Mouse (Mus musculus) MEL (cell line): Measurements from ENCODE around the gene Ttpal. TPM values are rescaled to one million over a fixed set of nuclear protein-coding genes. Genes with fewer than 3 reads are reported as not detected.

Source experiments
- DNase-seq: peaks from one replicate; pipeline ENCODE4 v3.0.0; 2011; ENCODE audit warnings: low read depth, low spot score
- H3K27ac ChIP-seq: 2 replicates; pipeline ENCODE4 v1.5.1; 2012; ENCODE audit warnings: low read depth, mild to moderate bottlenecking, control low read depth, low read length, moderate library complexity; ENCODE audit not compliant: control insufficient read depth
- H3K27me3 ChIP-seq, 2 experiments: fragments of 150-350 bp in 1 of 2; sonication (generic) in 1 of 2; 2 replicates each; pipeline ENCODE4 v1.6.1; 2012; ENCODE audit warnings: low read length in 2 of 2, mild to moderate bottlenecking in 2 of 2, improper control_type of control experiment in 1 of 2, moderate library complexity in 1 of 2; ENCODE audit not compliant: insufficient read depth in 2 of 2, control insufficient read depth in 1 of 2
- H3K36me3 ChIP-seq, 2 experiments: 2 replicates each; pipeline ENCODE4 v1.6.1; 2012 to 2014; ENCODE audit warnings: low read length in 2 of 2, improper control_type of control experiment in 1 of 2, inconsistent platforms in 1 of 2, mild to moderate bottlenecking in 1 of 2; ENCODE audit not compliant: insufficient read depth in 2 of 2, control insufficient read depth in 1 of 2
- H3K4me1 ChIP-seq, 2 experiments: fragments of 150-350 bp in 1 of 2; sonication (generic) in 1 of 2; 2 replicates each; pipeline ENCODE4 v1.6.1; 2012; ENCODE audit warnings: low read length in 2 of 2, improper control_type of control experiment in 1 of 2, mild to moderate bottlenecking in 1 of 2; ENCODE audit not compliant: insufficient read depth in 2 of 2, control insufficient read depth in 1 of 2
- H3K4me3 ChIP-seq, 2 experiments: fragments of 150-350 bp in 1 of 2; sonication (generic) in 1 of 2; 2 replicates each; pipeline ENCODE4 v1.5.1; 2012; ENCODE audit warnings: low read depth in 2 of 2, low read length in 2 of 2, mild to moderate bottlenecking in 2 of 2, moderate library complexity in 2 of 2, control low read depth in 1 of 2, improper control_type of control experiment in 1 of 2; ENCODE audit not compliant: control insufficient read depth in 1 of 2, insufficient read depth in 1 of 2
- H3K79me2 ChIP-seq: 2 replicates; pipeline ENCODE4 v1.6.1; 2012; ENCODE audit warnings: mild to moderate bottlenecking, low read length, moderate library complexity; ENCODE audit not compliant: control insufficient read depth, poor library complexity, insufficient read depth
- H3K9ac ChIP-seq: 2 replicates; pipeline ENCODE4 v1.6.1; 2012; ENCODE audit warnings: low read depth, mild to moderate bottlenecking, control low read depth, low read length, moderate library complexity; ENCODE audit not compliant: control insufficient read depth, poor library complexity, severe bottlenecking
- H3K9me3 ChIP-seq: fragments of 150-350 bp; sonication (generic); replicated peaks from 2 replicates; pipeline ENCODE4 v1.6.1; 2012; ENCODE audit warnings: mild to moderate bottlenecking, low read length, improper control_type of control experiment, moderate library complexity; ENCODE audit not compliant: insufficient read depth
- BHLHE40 ChIP-seq: IDR thresholded peaks from 2 replicates; pipeline ENCODE4 v1.6.1; 2012; ENCODE audit warnings: low read depth, mild to moderate bottlenecking, inconsistent platforms, low read length, improper control_type of control experiment, borderline replicate concordance
- CTCF ChIP-seq, 3 experiments: IDR thresholded peaks in 2 of 3; conservative IDR thresholded peaks in 1 of 3; 2 replicates each; pipeline ENCODE4 v1.5.1; 2011 to 2012; ENCODE audit warnings: low read length in 3 of 3, low read depth in 2 of 3, mild to moderate bottlenecking in 2 of 3, improper control_type of control experiment in 1 of 3, inconsistent platforms in 1 of 3, mixed read lengths in 1 of 3, moderate library complexity in 1 of 3; ENCODE audit not compliant: control insufficient read depth in 1 of 3, insufficient read depth in 1 of 3, poor library complexity in 1 of 3, severe bottlenecking in 1 of 3
- GATA1 ChIP-seq: IDR thresholded peaks from 2 replicates; pipeline ENCODE4 v1.6.1; 2011; ENCODE audit warnings: low read depth, low read length, improper control_type of control experiment
- MAFK ChIP-seq: IDR thresholded peaks from 2 replicates; pipeline ENCODE4 v1.6.1; 2011; ENCODE audit warnings: low read depth, mild to moderate bottlenecking, low read length, improper control_type of control experiment, borderline replicate concordance
- MAZ ChIP-seq: IDR thresholded peaks from 2 replicates; pipeline ENCODE4 v1.6.1; 2012; ENCODE audit warnings: low read depth, mild to moderate bottlenecking, inconsistent platforms, low read length, improper control_type of control experiment
- MEF2A ChIP-seq: IDR thresholded peaks from 2 replicates; pipeline ENCODE4 v1.6.1; 2014; ENCODE audit warnings: low read depth, mild to moderate bottlenecking, inconsistent platforms, low read length, improper control_type of control experiment; ENCODE audit not compliant: poor library complexity, insufficient replicate concordance, severe bottlenecking; ENCODE audit errors: extremely low read depth
- MYC ChIP-seq: IDR thresholded peaks from 2 replicates; pipeline ENCODE4 v1.6.1; 2011; ENCODE audit warnings: low read depth, mild to moderate bottlenecking, low read length, improper control_type of control experiment, moderate library complexity
- NELFE ChIP-seq: IDR thresholded peaks from 2 replicates; pipeline ENCODE4 v1.6.1; 2011; ENCODE audit warnings: low read depth, low read length, improper control_type of control experiment
- RAD21 ChIP-seq: IDR thresholded peaks from 2 replicates; pipeline ENCODE4 v1.6.1; 2011; ENCODE audit warnings: mild to moderate bottlenecking, low read depth, low read length, improper control_type of control experiment
- SMC3 ChIP-seq: IDR thresholded peaks from 2 replicates; pipeline ENCODE4 v1.6.1; 2011; ENCODE audit warnings: low read depth, low read length, improper control_type of control experiment
- TBP ChIP-seq: IDR thresholded peaks from 2 replicates; pipeline ENCODE4 v1.8.0; 2011; ENCODE audit warnings: low read depth, low read length, improper control_type of control experiment
- TCF12 ChIP-seq: IDR thresholded peaks from 2 replicates; pipeline ENCODE4 v1.6.1; 2014; ENCODE audit warnings: low read depth, mild to moderate bottlenecking, inconsistent platforms, low read length, improper control_type of control experiment, moderate library complexity
- USF1 ChIP-seq: IDR thresholded peaks from 2 replicates; pipeline ENCODE4 v1.6.1; 2014; ENCODE audit warnings: low read depth, mild to moderate bottlenecking, inconsistent platforms, low read length, improper control_type of control experiment, moderate library complexity
- ZC3H11A ChIP-seq: IDR thresholded peaks from 2 replicates; pipeline ENCODE4 v1.6.1; 2012; ENCODE audit warnings: low read depth, mild to moderate bottlenecking, inconsistent platforms, low read length, improper control_type of control experiment
- ZKSCAN1 ChIP-seq: IDR thresholded peaks from 2 replicates; pipeline ENCODE4 v1.6.1; 2012; ENCODE audit warnings: low read depth, mild to moderate bottlenecking, inconsistent platforms, low read length, improper control_type of control experiment, moderate library complexity
- ZNF384 ChIP-seq: IDR thresholded peaks from 2 replicates; pipeline ENCODE4 v1.6.1; 2012; ENCODE audit warnings: low read depth, mild to moderate bottlenecking, inconsistent platforms, low read length, improper control_type of control experiment
- polyA plus RNA-seq, 2 experiments: library from polyadenylated mRNA; stranded (reverse) in 1 of 2; unstranded in 1 of 2; fragments of >175 nt in 1 of 2; fragments of >200 nt in 1 of 2; gene quantifications; 2 replicates each; pipeline versions ENCODE4 v1.2.1 to v1.2.4; 2012; ENCODE audit warnings: low replicate concordance in 2 of 2, low read depth in 1 of 2; ENCODE audit not compliant: insufficient read length in 2 of 2, insufficient read depth in 1 of 2, missing spikeins in 1 of 2
- total RNA-seq: library from RNA; depleted of rRNA; stranded (reverse); fragments of 300-350 nt; gene quantifications from 2 replicates; pipeline ENCODE4 v1.2.3, GENCODE M21; 2012

Gene Ttpal
- total and polyA plus RNA-seq, 3 experiments, result 18.9 to 20.4 TPM; not detected in 1

GRCm38 (mm10) chr2:163592084-163592483, 10.0 kb upstream of the Ttpal start:
- H3K4me1 ChIP-seq, result peaks cover 10 to 11% of the 10 kb centered on the region in 2 experiments
- DNase-seq, result peak; percentile 72
- peaks cover 0 to 10% of the 10 kb centered on the region in 2 experiments; a peak in 2 of 4 replicates for H3K36me3 ChIP-seq

GRCm38 (mm10) chr2:163593636-163594282, 8.4 kb upstream of the Ttpal start:
- peaks cover 0 to 15% of the 10 kb centered on the region in 2 experiments; a peak in 2 of 4 replicates for H3K36me3 ChIP-seq
- H3K4me1 ChIP-seq, result peaks cover 12 to 16% of the 10 kb centered on the region in 2 experiments
- TF ChIP-seq RAD21 (no peak), MAFK (no peak), GATA1 (no peak), MYC (no peak), NELFE (no peak), TCF12 (no peak), USF1 (no peak), ZC3H11A (no peak), TBP (no peak), MEF2A (no peak), MAZ (no peak)
- H3K9ac ChIP-seq, result no peak overlapping the region
- no peaks in the 10 kb centered on the region for H3K27me3 ChIP-seq
- H3K4me3 ChIP-seq, result no peak overlapping the region
- H3K79me2 ChIP-seq, result no peaks in the 10 kb centered on the region
- no peaks in the 10 kb centered on the region for H3K9me3 ChIP-seq
- no peak for DNase-seq
- H3K27ac ChIP-seq, result no peak overlapping the region

More at GRCm38 (mm10) chr2:163592084-163592483, 10.0 kb upstream of the Ttpal start:
- Histone ChIP-seq H3K27me3 (no peaks in the 10 kb centered on the region), H3K9me3 (no peaks in the 10 kb centered on the region), H3K27ac (no peak overlapping the region), H3K9ac (no peak overlapping the region), H3K4me3 (no peak overlapping the region), H3K79me2 (no peaks in the 10 kb centered on the region)
- TF ChIP-seq ZC3H11A, result peak; percentile 36; the same call in 1 of the 2 replicates
- TF ChIP-seq ZNF384, result peak; percentile 60; the same call in 1 of the 2 replicates
- TF ChIP-seq BHLHE40, result no peak
- TF ChIP-seq ZKSCAN1, result no peak
- TF ChIP-seq CTCF (IDR thresholded peaks at IDR 0.05 in 2 of 3, conservative IDR thresholded peaks at IDR 0.05 in 1 of 3; ENCODE audit: control insufficient read depth in 1 of 3, insufficient read depth in 1 of 3, low read depth in 2 of 3, low read length in 3 of 3, poor library complexity in 1 of 3, severe bottlenecking in 1 of 3), result peak; percentile 32 to 75 (median 59); a peak in 5 of 6 replicates
- no peak for TF ChIP-seq MEF2A
- peak; percentile 50 for TF ChIP-seq RAD21
- peak; percentile 71 for TF ChIP-seq SMC3
